Mouse (Mus musculus): ENCODE results near the gene Rnf213. TPM values are rescaled to one million over a fixed set of nuclear protein-coding genes. Genes with fewer than 3 reads are reported as not detected.

Gene Rnf213
- 100 to 1,000 TPM; 146 to 166 TPM for total RNA-seq (2023)

DNA sequence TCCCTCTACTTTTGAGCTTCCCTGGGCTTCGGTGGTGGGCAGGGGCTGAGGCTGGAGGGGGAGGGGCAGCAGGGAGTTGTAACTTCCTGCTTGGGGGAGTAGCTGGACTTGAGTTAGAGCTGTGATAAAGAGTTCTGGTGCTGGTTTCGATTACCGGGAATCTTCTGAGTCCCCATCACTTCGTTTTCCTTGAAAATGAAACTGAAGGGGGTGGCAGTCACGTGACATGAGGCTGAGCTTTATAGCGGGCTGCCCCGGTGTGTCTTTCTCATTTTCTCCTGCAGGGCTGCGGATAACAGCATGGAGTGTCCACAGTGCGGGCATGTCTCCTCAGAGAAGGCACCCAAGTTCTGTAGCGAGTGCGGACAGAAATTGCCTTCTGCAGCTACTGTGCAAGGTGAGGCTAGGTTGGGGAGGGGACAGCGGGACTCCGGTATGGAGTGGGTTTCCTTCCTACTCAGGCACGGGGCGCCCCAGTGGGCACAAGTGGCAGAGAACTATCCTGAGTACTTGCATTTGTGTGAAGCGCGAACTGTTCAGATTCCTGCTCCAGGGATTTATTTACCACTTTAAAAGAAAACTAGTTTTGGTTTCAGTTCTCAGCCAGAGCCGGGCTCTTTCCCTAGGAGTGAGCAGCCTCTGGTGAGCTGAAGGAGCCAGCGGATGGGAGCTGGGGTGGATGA, at the start of gene Rnf213:
Rnf213 (plus strand) TSS at position 301 of the 683 bp plus-strand sequence.

DNA sequence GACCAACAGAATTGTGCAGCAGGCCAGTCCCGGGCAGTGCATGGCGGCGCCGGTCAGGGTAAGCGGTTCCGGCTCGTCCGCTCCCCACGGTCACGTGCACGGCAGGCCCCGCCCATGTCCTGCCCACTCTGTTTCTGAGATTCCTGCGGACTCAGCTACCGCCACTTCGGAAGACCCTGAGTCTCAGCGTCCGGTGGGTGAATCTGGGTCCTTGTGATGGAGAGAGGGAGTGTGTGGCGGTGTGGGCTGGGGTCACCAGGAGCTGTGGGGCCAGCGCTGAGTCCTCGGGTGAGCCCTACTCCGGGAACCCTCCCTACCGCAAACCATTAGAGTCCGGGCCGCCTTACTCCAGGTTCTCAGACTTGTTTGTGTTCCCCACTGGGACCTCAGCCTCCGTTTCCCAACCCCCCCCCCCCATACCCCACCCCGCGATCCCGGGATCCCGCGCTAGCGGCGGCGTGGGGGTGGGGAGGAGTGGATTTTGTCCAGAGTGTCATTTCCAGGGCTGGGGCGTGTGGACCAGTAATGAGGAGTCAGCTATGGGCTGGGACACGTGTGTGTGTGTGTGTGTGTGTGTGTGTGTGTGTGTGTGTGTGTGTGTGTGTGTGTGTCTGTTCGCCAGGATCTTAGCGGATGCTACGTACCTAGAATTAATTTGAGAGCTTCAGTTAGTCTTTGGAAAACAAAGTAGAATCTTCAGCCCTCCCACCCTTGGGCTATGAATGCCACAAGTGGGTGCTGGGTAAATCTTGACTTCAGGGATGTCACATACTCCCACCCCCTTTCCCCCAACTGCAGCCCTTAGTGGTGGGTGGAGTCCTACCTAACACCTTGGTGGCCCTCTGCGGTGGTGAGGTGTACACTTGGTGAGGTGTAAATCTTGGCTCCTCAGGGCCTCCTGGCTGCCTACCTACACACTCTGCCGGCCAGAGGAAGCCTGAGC, 37.2 kb upstream of the Rnf213 start, which contains the start of the genes Sgsh and Slc26a11:
Sgsh (minus strand) TSS at position 94 of the 943 bp plus-strand sequence.
Slc26a11 (plus strand) TSS at position 115 of the 943 bp plus-strand sequence.

DNA sequence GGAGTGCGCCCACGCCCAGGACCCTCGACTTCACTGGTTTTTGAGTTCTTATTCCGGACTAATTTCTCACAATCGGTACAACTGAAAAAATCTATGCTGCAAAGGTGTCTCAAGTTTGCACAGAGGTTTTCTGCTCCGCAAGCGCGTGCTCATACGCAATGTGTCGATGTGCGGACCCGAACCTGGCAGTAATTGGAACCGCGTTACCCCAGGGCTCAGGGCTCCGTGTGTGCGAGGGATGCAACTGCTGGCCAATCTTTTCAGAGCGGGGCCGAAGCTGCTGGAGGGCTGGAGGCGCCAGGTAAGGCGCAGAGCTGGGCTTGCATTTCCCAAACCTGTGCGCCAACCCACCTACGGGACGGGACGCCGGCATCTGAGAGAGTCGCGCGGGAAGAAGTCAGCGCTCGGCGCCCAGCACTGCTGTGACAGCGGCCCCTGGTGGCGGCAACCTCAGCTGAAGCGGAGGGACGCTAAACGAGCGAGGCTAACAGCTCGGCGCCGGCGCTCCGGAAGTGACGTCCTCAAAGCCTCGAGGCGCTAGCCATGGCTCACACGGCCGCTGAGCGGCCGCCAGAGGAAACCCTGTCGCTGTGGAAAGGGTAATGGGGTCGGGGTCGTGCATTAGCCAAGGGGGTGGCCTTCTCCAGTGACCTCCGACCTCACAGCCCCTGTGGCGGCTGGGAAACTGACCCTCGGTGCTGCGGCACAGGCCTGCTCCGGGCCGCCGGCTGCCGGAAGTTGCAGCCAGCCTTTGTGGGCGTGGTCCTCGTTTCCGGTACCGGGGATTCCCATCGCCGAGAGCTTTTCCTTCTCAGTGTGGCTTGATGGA, 98.2 kb downstream of the Rnf213 start, which contains the start of gene Endov:
Endov (plus strand) TSS at position 487 of the 829 bp plus-strand sequence.

Other genes starting within 250 kb of the Rnf213 start
- 10 to 100 TPM; 10.8 to 11.0 TPM for gene Tbc1d16, start 164.6 kb upstream of the Rnf213 start, total RNA-seq (2023)
- under 1 TPM; 0.18 to 0.88 TPM for gene Ccdc40, start 164.5 kb upstream of the Rnf213 start, total RNA-seq (2023)
- gene Gaa, start 125.2 kb upstream of the Rnf213 start, total RNA-seq (2023): 10 to 100 TPM; 72.0 to 73.3 TPM
- gene Eif4a3, start 93.0 kb upstream of the Rnf213 start, total RNA-seq (2023): 100 to 1,000 TPM; 132 to 152 TPM
- gene Card14, start 85.3 kb upstream of the Rnf213 start, total RNA-seq (2023): not detected
- 10 to 100 TPM; 33.2 to 35.1 TPM for gene Sgsh, start 37.6 kb upstream of the Rnf213 start, total RNA-seq (2023)
- gene Slc26a11, start 37.5 kb upstream of the Rnf213 start, total RNA-seq (2023): 10 to 100 TPM; 25.8 to 34.6 TPM
- 10 to 100 TPM; 17.2 to 22.7 TPM for gene Endov, start 98.2 kb downstream of the Rnf213 start, total RNA-seq (2023)
- gene Nptx1, start 154.7 kb downstream of the Rnf213 start, total RNA-seq (2023): not detected
- 10 to 100 TPM; 45.5 to 54.4 TPM for gene Rptor, start 209.8 kb downstream of the Rnf213 start, total RNA-seq (2023)